Mouse (Mus musculus) hindbrain, embryonic 11.5 days (tissue): Measurements from ENCODE around the gene Car5a. TPM values are rescaled to one million over a fixed set of nuclear protein-coding genes. Genes with fewer than 3 reads are reported as not detected.

Source experiments
- ATAC-seq: fragments of 200-750 bp; cut with Nextera tagmentation; 2 replicates; pipeline ENCODE4 v1.8.0; 2017; ENCODE audit warnings: mild to moderate bottlenecking, moderate TSS enrichment, moderate library complexity; ENCODE audit not compliant: low FRiP score
- DNase-seq: peaks from one replicate; pipeline ENCODE4 v3.0.0-alpha.2; 2015; ENCODE audit warnings: low spot score
- H3K27ac ChIP-seq: fragments of 300-500 bp; sonication (generic); 2 replicates; pipeline ENCODE4 v1.5.1; 2014; ENCODE audit warnings: mild to moderate bottlenecking, low read depth, low read length
- H3K27me3 ChIP-seq: fragments of 300-500 bp; sonication (generic); 2 replicates; pipeline ENCODE4 v1.6.1; 2014; ENCODE audit warnings: mild to moderate bottlenecking, low read length, moderate library complexity, mixed read lengths; ENCODE audit not compliant: control insufficient read depth, insufficient read depth
- H3K36me3 ChIP-seq: fragments of 300-500 bp; sonication (generic); 2 replicates; pipeline ENCODE4 v1.6.1; 2014; ENCODE audit warnings: mild to moderate bottlenecking, low read length, moderate library complexity, mixed read lengths; ENCODE audit not compliant: control insufficient read depth, insufficient read depth
- H3K4me1 ChIP-seq: fragments of 300-500 bp; sonication (generic); replicated peaks from 2 replicates; pipeline ENCODE4 v1.6.1; 2014; ENCODE audit warnings: low read length, mixed read lengths; ENCODE audit not compliant: control insufficient read depth, insufficient read depth
- H3K4me2 ChIP-seq: fragments of 300-500 bp; sonication (generic); replicated peaks from 2 replicates; pipeline ENCODE4 v1.6.1; 2014; ENCODE audit warnings: mild to moderate bottlenecking, low read depth, low read length
- H3K4me3 ChIP-seq: fragments of 300-500 bp; sonication (generic); 2 replicates; pipeline ENCODE4 v1.5.1; 2014; ENCODE audit warnings: low read depth, low read length
- H3K9ac ChIP-seq: fragments of 300-500 bp; sonication (generic); 2 replicates; pipeline ENCODE4 v1.6.1; 2014; ENCODE audit warnings: low read depth, low read length
- H3K9me3 ChIP-seq: fragments of 300-500 bp; sonication (generic); 2 replicates; pipeline ENCODE4 v1.6.1; 2016; ENCODE audit warnings: low read length; ENCODE audit not compliant: control insufficient read depth
- WGBS: fragments of 180-500 bp; shearing (Covaris S2); extraction: QIAGEN DNeasy Blood & Tissue Kit; methylation state at CpG from one replicate; pipeline ENCODE4 v1.1.7; 2014; 5-methylcytosine and 5-hydroxymethylcytosine counted together
- polyA plus RNA-seq: library from polyadenylated mRNA; unstranded; fragments of >200 nt; fragmentation: Nextera tagmentation; extraction: Ambion mirVana; gene quantifications from 2 replicates; pipeline ENCODE4 v1.2.1, GENCODE M21; 2014

The Car5a gene
- polyA plus RNA-seq, 1 experiment from 2014 or later, result not detected

DNA sequence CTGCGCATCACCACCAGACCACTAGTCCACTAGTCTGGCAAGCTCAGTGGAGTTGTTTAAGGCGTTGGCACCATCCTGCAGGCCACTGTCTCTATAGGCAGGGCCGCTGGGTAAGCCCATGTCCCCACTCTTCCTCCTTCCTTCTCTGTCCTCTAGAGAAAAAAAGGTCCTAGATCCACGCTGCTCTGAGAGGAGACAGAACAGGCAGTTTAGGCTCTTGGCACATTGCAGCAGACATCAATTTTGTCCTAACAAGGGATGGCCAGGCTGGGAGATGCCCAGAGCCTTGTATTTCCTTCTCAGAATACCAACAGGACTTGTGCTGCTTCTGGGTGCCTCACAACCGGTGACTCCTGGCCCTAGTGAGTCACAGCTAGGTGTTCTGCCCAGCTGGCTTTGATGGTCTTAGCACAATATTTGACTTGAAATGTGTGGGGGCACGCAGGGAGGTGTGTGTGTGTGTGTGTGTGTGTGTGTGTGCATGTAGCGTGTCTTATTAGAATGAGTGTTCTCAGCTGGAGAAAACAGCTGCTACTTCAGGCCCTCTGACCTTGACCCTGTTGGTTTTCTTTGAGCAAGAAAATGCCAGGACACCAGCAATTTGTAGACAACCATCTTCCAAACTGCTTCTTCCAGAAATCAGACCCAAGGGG, 66.8 kb downstream of the Car5a start:
- no peak overlapping the region for H3K27ac ChIP-seq
- no peak overlapping the region for H3K9ac ChIP-seq
- DNase-seq, result no peak
- ATAC-seq, result no peak
- WGBS, result 87% methylated on average over 7 of the region's 7 CpGs
- H3K4me1 ChIP-seq, result no peaks in the 10 kb centered on the region
- H3K27me3 ChIP-seq, result no peaks in the 10 kb centered on the region
- no peaks in the 10 kb centered on the region for H3K9me3 ChIP-seq
- H3K4me3 ChIP-seq, result no peak overlapping the region
- no peaks in the 10 kb centered on the region for H3K36me3 ChIP-seq
- no peak overlapping the region for H3K4me2 ChIP-seq

DNA sequence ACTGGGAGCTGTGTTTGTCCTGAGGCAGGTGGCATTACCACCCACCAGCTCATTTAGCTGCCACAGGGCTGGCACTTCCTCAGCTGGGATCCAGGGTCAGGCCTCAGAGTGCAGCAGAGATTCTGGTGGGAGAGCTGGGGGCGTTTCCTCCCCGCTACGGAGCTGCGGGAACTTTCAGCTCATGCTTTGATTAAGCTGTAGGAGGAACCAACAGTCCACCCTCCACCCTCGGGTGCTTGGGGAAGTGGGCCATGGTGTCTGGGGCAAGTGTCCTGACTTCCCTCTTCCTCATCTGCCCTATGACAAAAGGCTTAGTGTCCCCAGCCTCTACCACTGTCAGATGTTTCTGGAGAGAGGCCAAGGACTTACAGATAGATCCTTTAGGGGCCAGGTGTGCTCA, 67.5 kb downstream of the Car5a start:
- ATAC-seq, result no peak
- WGBS, result 86% methylated on average over 5 of the region's 5 CpGs
- Histone ChIP-seq H3K4me1 (peaks cover 2% of the 10 kb centered on the region; the same call in 1 of the 2 replicates), H3K36me3 (no peaks in the 10 kb centered on the region), H3K27me3 (no peaks in the 10 kb centered on the region), H3K4me2 (no peak overlapping the region), H3K9ac (no peak overlapping the region), H3K27ac (no peak overlapping the region), H3K4me3 (no peak overlapping the region), H3K9me3 (no peaks in the 10 kb centered on the region)
- DNase-seq, result no peak

DNA sequence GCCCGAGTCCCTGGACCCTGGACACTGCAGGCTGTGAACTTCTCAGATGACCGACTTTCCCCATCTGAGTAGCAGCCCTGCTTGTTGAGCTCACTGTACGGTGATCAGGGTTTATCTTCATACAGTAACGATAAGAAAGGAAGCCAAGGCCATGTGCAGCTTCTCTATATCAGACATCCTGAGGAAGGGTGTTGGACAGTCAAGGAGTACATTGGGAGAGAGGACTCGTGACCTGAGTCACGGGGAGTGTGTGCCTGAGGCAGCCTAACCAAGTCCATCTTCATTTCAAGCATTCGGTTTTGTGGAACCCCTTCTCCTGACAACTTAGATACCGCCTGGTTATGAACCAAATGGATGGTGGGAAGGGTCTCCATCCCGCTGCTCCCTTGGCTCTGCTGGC, 69.2 kb downstream of the Car5a start:
- ATAC-seq (no peak), DNase-seq (no peak)
- Histone ChIP-seq H3K9me3 (no peaks in the 10 kb centered on the region), H3K4me2 (no peak overlapping the region), H3K9ac (no peak overlapping the region), H3K4me3 (no peak overlapping the region), H3K36me3 (no peaks in the 10 kb centered on the region), H3K4me1 (peaks cover 2% of the 10 kb centered on the region; the same call in 1 of the 2 replicates), H3K27ac (no peak overlapping the region), H3K27me3 (no peaks in the 10 kb centered on the region; the same call in 1 of the 2 replicates)
- WGBS, result 92% methylated on average over 9 of the region's 9 CpGs

DNA sequence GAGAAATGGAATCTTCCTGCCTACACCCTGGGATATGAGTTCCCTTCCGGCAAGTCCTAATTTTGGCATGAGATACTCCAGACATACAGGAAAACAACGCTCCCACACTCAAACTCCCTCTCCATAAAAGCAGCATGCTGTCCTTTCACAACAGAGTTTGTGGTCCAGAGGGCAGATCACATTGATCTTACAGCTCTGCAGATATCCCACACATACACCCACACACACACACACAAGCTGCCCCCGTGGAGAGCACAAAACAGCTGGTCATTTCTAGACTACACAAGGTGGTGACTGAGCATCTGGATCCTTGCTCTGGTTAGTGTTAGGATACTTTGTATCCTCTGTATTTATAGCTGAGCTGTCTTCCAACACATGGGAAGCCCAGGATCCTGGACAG, 69.7 kb downstream of the Car5a start:
- 78% methylated on average over 3 of the region's 3 CpGs for WGBS
- no peaks in the 10 kb centered on the region for H3K9me3 ChIP-seq
- no peak overlapping the region for H3K4me3 ChIP-seq
- no peaks in the 10 kb centered on the region; the same call in 1 of the 2 replicates for H3K27me3 ChIP-seq
- no peak for DNase-seq
- H3K4me1 ChIP-seq, result peaks cover 2% of the 10 kb centered on the region; the same call in 1 of the 2 replicates
- no peaks in the 10 kb centered on the region for H3K36me3 ChIP-seq
- ATAC-seq, result no peak
- H3K27ac ChIP-seq, result no peak overlapping the region
- no peak overlapping the region for H3K9ac ChIP-seq
- no peak overlapping the region for H3K4me2 ChIP-seq

DNA sequence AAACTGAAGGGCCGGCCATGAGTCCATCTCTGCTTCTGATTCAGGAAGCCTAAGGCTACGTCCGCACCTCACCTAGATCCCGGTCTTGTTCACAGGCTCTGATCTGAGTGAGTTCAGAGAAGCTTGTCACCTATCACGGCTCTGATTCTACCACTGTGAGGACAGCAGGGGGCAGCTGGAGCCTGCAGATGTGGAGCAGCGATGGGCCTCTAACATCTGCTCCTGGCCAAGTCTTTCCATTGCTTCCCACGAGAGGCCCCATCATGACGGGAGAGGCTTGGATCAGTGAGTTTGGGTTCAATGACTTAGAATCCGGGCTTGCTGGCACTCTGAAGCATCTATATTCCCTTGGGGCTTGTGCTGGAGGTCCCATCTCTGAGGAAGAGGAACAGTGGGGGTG, 70.7 kb downstream of the Car5a start:
- H3K4me1 ChIP-seq, result peaks cover 2% of the 10 kb centered on the region; the same call in 1 of the 2 replicates
- DNase-seq (peak; percentile 29), ATAC-seq (no peak)
- no peaks in the 10 kb centered on the region; the same call in 1 of the 2 replicates for H3K27me3 ChIP-seq
- no peak overlapping the region for H3K4me3 ChIP-seq
- WGBS, result 67% methylated on average over 9 of the region's 9 CpGs
- no peaks in the 10 kb centered on the region for H3K9me3 ChIP-seq
- no peak overlapping the region for H3K9ac ChIP-seq
- no peak overlapping the region for H3K4me2 ChIP-seq
- H3K27ac ChIP-seq, result no peak overlapping the region
- H3K36me3 ChIP-seq, result no peaks in the 10 kb centered on the region

DNA sequence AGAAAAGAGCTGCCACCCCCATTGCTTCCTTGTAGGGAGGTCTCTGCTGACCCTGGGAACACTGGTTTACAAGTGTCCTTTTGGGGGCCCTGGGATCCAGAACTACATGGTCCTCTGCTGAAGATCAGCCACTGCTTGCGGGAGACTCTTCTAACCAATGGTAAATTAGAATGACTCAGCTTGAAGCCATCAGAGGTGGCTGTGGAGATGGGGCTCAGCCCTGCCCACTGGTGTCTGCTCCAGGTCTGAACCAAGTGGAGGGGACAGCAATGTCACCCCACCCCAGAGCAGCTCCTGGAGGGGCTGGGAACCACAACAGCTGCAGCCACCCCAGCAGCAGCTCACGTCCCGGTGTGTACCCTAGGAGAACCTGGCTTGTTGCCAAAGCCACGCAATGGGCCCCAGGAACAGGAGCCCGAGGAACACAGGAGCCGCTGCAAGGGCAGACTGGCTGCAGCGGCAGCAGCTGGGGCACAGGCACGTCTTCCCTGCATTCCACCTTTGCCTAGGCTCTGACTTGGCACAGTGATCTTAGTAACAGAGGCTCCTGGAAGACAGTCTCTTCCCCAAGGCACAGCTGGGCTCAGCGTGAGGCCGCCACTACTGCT, 72.8 kb downstream of the Car5a start:
- ATAC-seq, result no peak
- Histone ChIP-seq H3K4me1 (peaks cover 2% of the 10 kb centered on the region; the same call in 1 of the 2 replicates), H3K9ac (no peak overlapping the region), H3K27me3 (no peaks in the 10 kb centered on the region; the same call in 1 of the 2 replicates), H3K4me3 (no peak overlapping the region), H3K9me3 (no peaks in the 10 kb centered on the region), H3K4me2 (no peak overlapping the region), H3K36me3 (no peaks in the 10 kb centered on the region), H3K27ac (no peak overlapping the region)
- 46% methylated on average over 10 of the region's 10 CpGs for WGBS
- DNase-seq, result no peak

DNA sequence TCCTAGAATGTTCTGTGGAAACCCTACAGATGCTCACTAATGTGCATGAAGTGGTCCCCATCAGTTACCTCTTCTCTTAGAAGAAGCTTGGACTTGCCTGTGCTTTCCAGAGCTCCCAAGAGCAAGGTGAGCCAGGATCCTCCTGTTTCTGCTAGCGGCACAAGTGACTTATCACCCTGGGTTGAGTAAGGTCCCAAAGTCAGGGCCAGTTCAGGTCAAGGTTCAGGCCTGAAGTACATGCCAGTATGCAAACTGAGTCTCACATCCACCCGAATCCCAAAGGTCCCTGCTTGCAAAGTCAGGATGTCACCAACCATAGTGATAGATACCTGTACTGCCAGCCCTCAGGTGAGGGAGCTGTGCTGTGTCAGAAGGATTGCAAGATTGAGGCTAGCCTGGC, 74.5 kb downstream of the Car5a start:
- Histone ChIP-seq H3K9me3 (no peaks in the 10 kb centered on the region), H3K4me1 (peaks cover 2% of the 10 kb centered on the region; the same call in 1 of the 2 replicates), H3K27me3 (no peaks in the 10 kb centered on the region; the same call in 1 of the 2 replicates), H3K4me3 (no peak overlapping the region), H3K9ac (no peak overlapping the region), H3K36me3 (no peaks in the 10 kb centered on the region), H3K4me2 (no peak overlapping the region), H3K27ac (no peak overlapping the region)
- 87% methylated on average over 2 of the region's 2 CpGs for WGBS
- ATAC-seq (no peak), DNase-seq (no peak)

DNA sequence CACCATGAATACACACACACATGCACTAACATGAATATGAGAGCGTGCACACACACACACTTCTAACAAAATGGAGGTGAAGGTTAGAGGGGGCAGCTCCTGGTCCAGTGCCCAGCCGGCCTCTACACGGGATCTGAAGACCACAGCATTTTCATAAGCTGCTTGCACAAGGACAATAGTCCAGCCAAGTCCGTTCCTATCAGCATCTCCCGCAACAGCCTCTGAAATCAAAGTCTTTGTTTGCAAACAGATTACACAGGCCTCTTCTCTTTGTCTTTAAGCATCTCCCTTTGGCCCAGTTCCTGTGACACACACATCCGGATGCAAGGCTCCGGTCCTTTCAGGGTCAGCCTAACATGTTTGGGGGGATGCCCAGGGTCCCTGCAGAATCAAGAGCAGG, 75.8 kb downstream of the Car5a start:
- peaks cover 2% of the 10 kb centered on the region; the same call in 1 of the 2 replicates for H3K4me1 ChIP-seq
- no peak for DNase-seq
- no peak overlapping the region for H3K27ac ChIP-seq
- no peaks in the 10 kb centered on the region for H3K36me3 ChIP-seq
- H3K9me3 ChIP-seq, result no peaks in the 10 kb centered on the region
- H3K4me2 ChIP-seq, result no peak overlapping the region
- no peaks in the 10 kb centered on the region; the same call in 1 of the 2 replicates for H3K27me3 ChIP-seq
- no peak for ATAC-seq
- no peak overlapping the region for H3K9ac ChIP-seq
- no peak overlapping the region for H3K4me3 ChIP-seq
- 89% methylated on average over 7 of the region's 7 CpGs for WGBS

DNA sequence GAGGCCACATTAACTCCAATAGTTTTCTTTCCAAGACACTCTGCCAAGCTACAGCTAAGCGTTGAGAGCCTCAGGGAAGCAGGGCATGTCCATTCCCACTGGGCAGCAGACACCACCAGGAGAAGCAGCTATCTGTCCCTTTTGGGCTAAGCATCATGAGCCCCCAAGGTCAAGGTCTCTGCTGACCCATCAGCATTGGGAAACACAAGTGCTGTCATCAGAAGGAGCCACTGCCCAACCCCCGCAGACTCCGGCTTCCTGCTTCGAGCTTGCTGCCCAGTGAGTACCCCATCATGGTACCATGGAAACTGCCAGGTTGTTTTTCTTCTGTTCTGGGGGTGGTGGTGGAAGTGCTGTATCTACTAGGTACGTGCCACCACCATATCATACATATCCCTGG, 76.5 kb downstream of the Car5a start:
- Histone ChIP-seq H3K9ac (no peak overlapping the region), H3K4me1 (peaks cover 2% of the 10 kb centered on the region; the same call in 1 of the 2 replicates), H3K9me3 (no peaks in the 10 kb centered on the region), H3K27me3 (no peaks in the 10 kb centered on the region; the same call in 1 of the 2 replicates), H3K4me2 (no peak overlapping the region), H3K36me3 (no peaks in the 10 kb centered on the region), H3K27ac (no peak overlapping the region), H3K4me3 (no peak overlapping the region)
- no peak for DNase-seq
- 89% methylated on average over 5 of the region's 5 CpGs for WGBS
- no peak for ATAC-seq
